Mouse (Mus musculus): Measurements from ENCODE around the gene Mmp14. TPM values are rescaled to one million over a fixed set of nuclear protein-coding genes. Genes with fewer than 3 reads are reported as not detected.
A peak's percentile ranks its signal among the peaks of the same experiment; 100 is the strongest.

Gene Mmp14
- polyA plus RNA-seq, 1 experiment = 17.2 TPM

DNA sequence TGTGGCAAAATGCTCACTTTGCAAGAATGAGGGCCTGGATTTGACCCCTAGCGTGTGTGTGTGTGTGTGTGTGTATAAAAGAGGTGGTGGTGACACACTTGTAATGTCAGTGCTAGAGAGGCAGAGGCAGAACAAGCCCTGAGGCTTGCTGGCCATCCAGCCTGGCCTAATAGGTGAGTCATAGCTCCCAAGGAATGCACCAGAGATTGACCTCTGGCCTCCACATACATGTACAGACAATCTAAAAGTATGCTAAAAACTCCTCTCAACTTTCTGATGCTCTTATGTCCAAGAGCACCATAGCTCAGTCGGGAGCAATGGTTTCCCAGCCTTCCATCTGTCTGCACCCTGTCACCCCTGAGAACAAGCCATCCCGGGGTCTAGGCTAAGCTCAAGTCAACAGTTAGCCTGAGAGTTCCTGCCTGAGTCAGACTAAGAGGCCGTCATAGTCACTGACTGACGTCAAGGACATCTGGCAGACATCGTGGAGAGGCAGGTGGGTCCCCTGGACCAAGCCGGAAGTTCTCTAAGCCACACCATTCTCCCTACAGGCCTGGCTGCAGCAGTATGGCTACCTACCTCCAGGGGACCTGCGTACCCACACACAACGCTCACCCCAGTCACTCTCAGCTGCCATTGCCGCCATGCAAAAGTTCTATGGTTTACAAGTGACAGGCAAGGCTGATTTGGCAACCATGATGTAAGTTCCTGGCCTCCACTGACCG lies 3.9 kb downstream of the Mmp14 start:
- Histone ChIP-seq H3K4me1 (ENCODE audit: control insufficient read depth, insufficient read depth, low read length) (peaks cover 3% of the 10 kb centered on the region; the same call in 1 of the 2 replicates), H3K4me3 (replicated peaks; ENCODE audit: control insufficient read depth, low read depth, low read length) (no peak overlapping the region), H3K27ac (ENCODE audit: control insufficient read depth, insufficient read depth, low read depth, low read length, poor library complexity) (no peak overlapping the region)
- WGBS = 73% methylated on average over 11 of the region's 11 CpGs
- no peak for TF ChIP-seq POLR2A (IDR thresholded peaks at IDR 0.05; ENCODE audit: borderline replicate concordance, control insufficient read depth, low read depth, low read length)
- TF ChIP-seq CTCF (IDR thresholded peaks at IDR 0.05; ENCODE audit: control insufficient read depth, insufficient read depth, low read length) = no peak

DNA sequence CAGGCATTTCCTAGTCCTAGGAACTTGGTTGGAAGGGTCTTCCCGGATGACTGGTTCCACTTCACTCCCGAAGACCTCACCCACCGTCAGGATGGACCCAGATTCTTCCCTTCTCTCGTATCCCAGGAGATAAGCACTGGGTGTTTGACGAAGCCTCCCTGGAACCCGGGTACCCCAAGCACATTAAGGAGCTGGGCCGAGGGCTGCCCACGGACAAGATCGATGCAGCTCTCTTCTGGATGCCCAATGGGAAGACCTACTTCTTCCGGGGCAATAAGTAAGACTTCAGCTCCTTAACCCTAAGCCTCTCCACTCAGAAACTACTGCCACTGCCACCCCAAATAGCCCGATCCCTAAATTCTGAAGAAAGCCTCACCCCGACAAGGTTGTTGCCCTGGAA lies 7.7 kb downstream of the Mmp14 start:
- Histone ChIP-seq H3K4me3 (replicated peaks; ENCODE audit: control insufficient read depth, low read depth, low read length) (no peak overlapping the region), H3K27ac (ENCODE audit: control insufficient read depth, insufficient read depth, low read depth, low read length, poor library complexity) (no peak overlapping the region), H3K4me1 (ENCODE audit: control insufficient read depth, insufficient read depth, low read length) (peaks cover 4% of the 10 kb centered on the region; the same call in 1 of the 2 replicates)
- WGBS = 91% methylated on average over 12 of the region's 12 CpGs
- TF ChIP-seq CTCF (IDR thresholded peaks at IDR 0.05; ENCODE audit: control insufficient read depth, insufficient read depth, low read length) = no peak
- no peak for TF ChIP-seq POLR2A (IDR thresholded peaks at IDR 0.05; ENCODE audit: borderline replicate concordance, control insufficient read depth, low read depth, low read length)

DNA sequence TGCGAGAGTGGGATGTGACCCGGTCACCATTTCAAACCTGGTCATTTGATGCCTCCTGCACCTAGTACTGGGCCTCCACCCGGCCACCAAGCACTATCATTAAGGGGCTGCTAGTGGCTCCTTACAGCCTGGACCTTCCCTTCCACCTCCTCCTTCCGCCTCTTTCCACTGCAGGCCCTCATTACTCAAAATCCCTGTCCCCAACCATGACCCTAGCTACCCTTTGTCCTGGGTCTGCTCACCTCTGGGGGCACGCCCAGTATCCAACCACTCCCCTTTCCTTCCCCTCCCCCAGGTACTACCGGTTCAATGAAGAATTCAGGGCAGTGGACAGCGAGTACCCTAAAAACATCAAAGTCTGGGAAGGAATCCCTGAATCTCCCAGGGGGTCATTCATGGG lies 8.2 kb downstream of the Mmp14 start:
- Histone ChIP-seq H3K4me1 (ENCODE audit: control insufficient read depth, insufficient read depth, low read length) (peaks cover 4% of the 10 kb centered on the region; the same call in 1 of the 2 replicates), H3K27ac (ENCODE audit: control insufficient read depth, insufficient read depth, low read depth, low read length, poor library complexity) (no peak overlapping the region), H3K4me3 (replicated peaks; ENCODE audit: control insufficient read depth, low read depth, low read length) (no peak overlapping the region)
- WGBS = 79% methylated on average over 7 of the region's 7 CpGs
- TF ChIP-seq POLR2A (IDR thresholded peaks at IDR 0.05; ENCODE audit: borderline replicate concordance, control insufficient read depth, low read depth, low read length) (no peak), CTCF (IDR thresholded peaks at IDR 0.05; ENCODE audit: control insufficient read depth, insufficient read depth, low read length) (no peak)

DNA sequence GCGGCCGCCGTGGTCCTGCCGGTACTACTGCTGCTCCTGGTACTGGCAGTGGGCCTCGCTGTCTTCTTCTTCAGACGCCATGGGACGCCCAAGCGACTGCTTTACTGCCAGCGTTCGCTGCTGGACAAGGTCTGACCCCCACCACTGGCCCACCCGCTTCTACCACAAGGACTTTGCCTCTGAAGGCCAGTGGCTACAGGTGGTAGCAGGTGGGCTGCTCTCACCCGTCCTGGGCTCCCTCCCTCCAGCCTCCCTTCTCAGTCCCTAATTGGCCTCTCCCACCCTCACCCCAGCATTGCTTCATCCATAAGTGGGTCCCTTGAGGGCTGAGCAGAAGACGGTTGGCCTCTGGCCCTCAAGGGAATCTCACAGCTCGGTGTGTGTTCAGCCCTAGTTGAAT lies 9.1 kb downstream of the Mmp14 start:
- Histone ChIP-seq H3K4me3 (replicated peaks; ENCODE audit: control insufficient read depth, low read depth, low read length) (no peak overlapping the region), H3K4me1 (ENCODE audit: control insufficient read depth, insufficient read depth, low read length) (peaks cover 4% of the 10 kb centered on the region; the same call in 1 of the 2 replicates)
- WGBS = 90% methylated on average over 14 of the region's 14 CpGs

DNA sequence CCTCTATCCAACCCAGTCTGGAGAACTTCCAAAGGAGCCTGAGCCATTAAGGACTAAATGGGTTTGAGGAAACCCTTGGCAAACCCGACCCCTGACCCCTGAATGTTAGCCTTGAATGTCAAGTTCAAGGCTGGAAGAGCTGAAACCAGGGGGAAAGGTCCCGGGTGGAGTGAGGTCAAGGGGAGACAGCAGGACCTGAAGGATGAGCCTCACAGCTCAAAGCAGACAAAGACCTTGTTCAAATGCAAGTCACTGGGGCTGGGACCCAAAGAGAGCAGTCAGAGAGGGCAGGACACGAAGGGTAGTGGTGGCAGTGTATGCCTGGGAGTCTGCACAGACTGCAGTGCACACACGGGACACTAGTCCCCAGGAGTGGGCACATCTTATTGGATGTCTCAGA lies 10.0 kb downstream of the Mmp14 start:
- no peak overlapping the region for H3K27ac ChIP-seq (ENCODE audit: control insufficient read depth, insufficient read depth, low read depth, low read length, poor library complexity)

More for the DNA sequence above, 9.1 kb downstream of the Mmp14 start:
- no peak for TF ChIP-seq POLR2A (IDR thresholded peaks at IDR 0.05; ENCODE audit: borderline replicate concordance, control insufficient read depth, low read depth, low read length)
- TF ChIP-seq CTCF (IDR thresholded peaks at IDR 0.05; ENCODE audit: control insufficient read depth, insufficient read depth, low read length) = no peak
- H3K27ac ChIP-seq (ENCODE audit: control insufficient read depth, insufficient read depth, low read depth, low read length, poor library complexity) = peak overlapping the region; percentile 11; the same call in 1 of the 2 replicates

DNA sequence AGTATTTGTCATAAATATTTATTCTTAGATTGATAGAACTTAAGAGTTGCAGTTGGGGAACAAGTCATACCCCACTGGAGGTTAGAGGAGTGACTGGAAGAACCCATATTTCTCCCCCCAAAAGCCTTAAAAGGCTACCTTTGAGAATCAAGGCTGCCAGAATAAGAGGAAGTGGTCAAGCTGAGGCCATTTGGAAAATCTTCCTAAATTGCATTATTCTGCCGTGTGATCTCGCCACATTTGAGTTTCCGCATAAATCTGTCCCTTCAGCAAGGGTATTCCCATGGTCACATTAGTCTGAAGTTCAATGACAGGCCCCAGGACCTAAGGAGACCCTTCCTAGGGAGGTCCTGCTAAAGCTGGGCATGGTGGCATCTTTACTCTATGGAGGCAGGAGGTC lies 11.1 kb downstream of the Mmp14 start:
- Histone ChIP-seq H3K27ac (ENCODE audit: control insufficient read depth, insufficient read depth, low read depth, low read length, poor library complexity) (no peak overlapping the region), H3K4me1 (ENCODE audit: control insufficient read depth, insufficient read depth, low read length) (peaks cover 1% of the 10 kb centered on the region; the same call in 1 of the 2 replicates), H3K4me3 (replicated peaks; ENCODE audit: control insufficient read depth, low read depth, low read length) (no peak overlapping the region)
- 27% methylated on average over 3 of the region's 3 CpGs for WGBS
- no peak for TF ChIP-seq CTCF (IDR thresholded peaks at IDR 0.05; ENCODE audit: control insufficient read depth, insufficient read depth, low read length)
- TF ChIP-seq POLR2A (IDR thresholded peaks at IDR 0.05; ENCODE audit: borderline replicate concordance, control insufficient read depth, low read depth, low read length) = no peak

More for the DNA sequence above, 10.0 kb downstream of the Mmp14 start:
- no peak for TF ChIP-seq CTCF (IDR thresholded peaks at IDR 0.05; ENCODE audit: control insufficient read depth, insufficient read depth, low read length)
- no peak for TF ChIP-seq POLR2A (IDR thresholded peaks at IDR 0.05; ENCODE audit: borderline replicate concordance, control insufficient read depth, low read depth, low read length)
- Histone ChIP-seq H3K4me1 (ENCODE audit: control insufficient read depth, insufficient read depth, low read length) (peaks cover 1% of the 10 kb centered on the region; the same call in 1 of the 2 replicates), H3K4me3 (replicated peaks; ENCODE audit: control insufficient read depth, low read depth, low read length) (no peak overlapping the region)
- 79% methylated on average over 4 of the region's 4 CpGs for WGBS

DNA sequence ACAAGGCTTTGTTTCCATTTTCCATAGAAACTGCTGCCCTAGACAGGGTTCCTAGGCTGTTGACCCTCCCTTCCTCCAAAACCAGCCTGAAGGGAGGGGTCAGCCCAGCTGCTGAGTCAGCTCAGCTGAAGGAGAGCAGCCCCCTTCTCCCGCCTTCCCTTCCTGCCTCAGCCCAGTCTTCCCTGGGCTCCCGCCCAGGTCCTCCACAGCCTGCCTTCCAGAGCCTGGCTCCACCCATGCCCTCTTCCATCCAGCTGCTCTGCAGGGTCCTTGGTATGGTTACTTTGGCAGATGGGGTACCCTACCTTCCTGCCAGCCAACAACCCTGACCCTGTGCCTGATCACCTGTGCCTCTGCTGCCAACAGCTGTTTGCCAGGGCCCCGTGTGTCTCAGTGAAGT lies 11.8 kb downstream of the Mmp14 start:
- peaks cover 1% of the 10 kb centered on the region; the same call in 1 of the 2 replicates for H3K4me1 ChIP-seq (ENCODE audit: control insufficient read depth, insufficient read depth, low read length)
- TF ChIP-seq POLR2A (IDR thresholded peaks at IDR 0.05; ENCODE audit: borderline replicate concordance, control insufficient read depth, low read depth, low read length) = no peak
- no peak for TF ChIP-seq CTCF (IDR thresholded peaks at IDR 0.05; ENCODE audit: control insufficient read depth, insufficient read depth, low read length)
- 41% methylated on average over 3 of the region's 3 CpGs for WGBS
- no peak overlapping the region for H3K4me3 ChIP-seq (replicated peaks; ENCODE audit: control insufficient read depth, low read depth, low read length)
- H3K27ac ChIP-seq (ENCODE audit: control insufficient read depth, insufficient read depth, low read depth, low read length, poor library complexity) = peak overlapping the region; percentile 19; the same call in 1 of the 2 replicates

DNA sequence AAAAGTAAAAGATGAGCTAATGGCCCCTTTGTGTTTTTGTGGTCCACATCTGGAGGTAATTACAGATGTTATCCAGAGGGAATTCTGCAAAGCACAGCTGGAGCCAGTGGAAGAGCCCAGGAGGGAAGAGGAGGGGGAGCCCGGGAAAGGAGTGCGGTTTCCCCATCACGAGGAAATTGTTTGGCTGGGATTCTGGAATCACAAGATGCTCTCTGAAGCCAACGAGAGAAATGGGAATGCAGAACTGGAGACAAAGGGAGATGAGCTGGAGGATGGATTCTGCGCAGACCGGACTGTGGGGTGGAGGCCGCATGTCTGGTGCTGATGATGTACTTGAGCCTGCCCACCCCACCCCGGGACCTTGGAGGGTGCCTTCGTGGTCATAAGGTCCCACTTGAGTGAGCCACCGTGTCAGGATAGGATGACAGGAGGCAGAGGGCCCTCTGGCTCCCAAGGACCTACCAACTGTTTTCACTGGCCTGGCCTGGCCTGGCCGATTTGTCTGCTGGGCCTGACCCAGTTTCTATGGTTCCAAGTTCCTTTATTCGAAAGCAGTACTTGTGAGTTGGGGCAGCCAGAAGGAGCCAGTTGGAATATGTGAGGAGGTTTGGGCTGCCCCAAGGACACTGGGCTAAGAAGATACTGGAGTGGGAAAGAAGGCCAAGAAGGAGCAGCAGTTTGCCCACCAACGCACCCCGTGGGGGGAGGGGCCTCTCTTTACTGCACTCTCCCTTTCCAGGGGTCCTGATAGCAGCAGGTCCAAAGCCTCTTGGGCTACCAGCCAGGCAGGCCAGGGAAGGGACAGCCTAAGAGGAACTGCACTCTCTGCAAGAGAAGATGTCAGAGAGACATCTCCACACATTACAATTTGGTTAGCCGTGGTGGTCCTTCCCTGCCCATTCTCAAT lies 12.6 kb downstream of the Mmp14 start:
- no peak for TF ChIP-seq CTCF (IDR thresholded peaks at IDR 0.05; ENCODE audit: control insufficient read depth, insufficient read depth, low read length)
- TF ChIP-seq POLR2A (IDR thresholded peaks at IDR 0.05; ENCODE audit: borderline replicate concordance, control insufficient read depth, low read depth, low read length) = no peak
- WGBS = 79% methylated on average over 15 of the region's 15 CpGs
- H3K4me1 ChIP-seq (ENCODE audit: control insufficient read depth, insufficient read depth, low read length) = peaks cover 1% of the 10 kb centered on the region; the same call in 1 of the 2 replicates
- no peak overlapping the region for H3K4me3 ChIP-seq (replicated peaks; ENCODE audit: control insufficient read depth, low read depth, low read length)
- H3K27ac ChIP-seq (ENCODE audit: control insufficient read depth, insufficient read depth, low read depth, low read length, poor library complexity) = no peak overlapping the region
